Mouse (Mus musculus) heart, embryonic 10.5 days (tissue): ENCODE data around the gene Plekhm3. TPM values are rescaled to one million over a fixed set of nuclear protein-coding genes. Genes with fewer than 3 reads are reported as not detected.

Source experiments
- DNase-seq: peaks from one replicate; pipeline ENCODE4 v3.0.0-alpha.2; 2017; ENCODE audit warnings: low spot score
- H3K27ac ChIP-seq: fragments of 300-500 bp; sonication (generic); 2 replicates; pipeline ENCODE4 v1.5.1; 2016; ENCODE audit warnings: mild to moderate bottlenecking
- H3K27me3 ChIP-seq: fragments of 300-500 bp; sonication (generic); 2 replicates; pipeline ENCODE4 v1.6.1; 2016; ENCODE audit warnings: mild to moderate bottlenecking; ENCODE audit not compliant: poor library complexity, insufficient read depth, severe bottlenecking
- H3K36me3 ChIP-seq: fragments of 300-500 bp; sonication (generic); 2 replicates; pipeline ENCODE4 v1.6.1; 2016; ENCODE audit warnings: mild to moderate bottlenecking, moderate library complexity
- H3K4me1 ChIP-seq: fragments of 300-500 bp; sonication (generic); 2 replicates; pipeline ENCODE4 v1.6.1; 2016; ENCODE audit warnings: mild to moderate bottlenecking
- H3K4me3 ChIP-seq: fragments of 300-500 bp; sonication (generic); 2 replicates; pipeline ENCODE4 v1.5.1; 2016; ENCODE audit warnings: mild to moderate bottlenecking, moderate library complexity
- H3K9me3 ChIP-seq: fragments of 300-500 bp; sonication (generic); 2 replicates; pipeline ENCODE4 v1.6.1; 2016; ENCODE audit warnings: mild to moderate bottlenecking, moderate library complexity
- WGBS: fragments of 180-500 bp; shearing (Covaris S2); methylation state at CpG from one replicate; pipeline ENCODE4 v1.1.7; 2016; 5-methylcytosine and 5-hydroxymethylcytosine counted together
- polyA plus RNA-seq: library from polyadenylated mRNA; unstranded; fragments of >200 nt; fragmentation: Nextera tagmentation; extraction: Ambion mirVana; gene quantifications from 2 replicates; pipeline ENCODE4 v1.2.1, GENCODE M21; 2016

Gene Plekhm3
- polyA plus RNA-seq, 1 experiment from 2014 or later = 9.3 TPM

DNA sequence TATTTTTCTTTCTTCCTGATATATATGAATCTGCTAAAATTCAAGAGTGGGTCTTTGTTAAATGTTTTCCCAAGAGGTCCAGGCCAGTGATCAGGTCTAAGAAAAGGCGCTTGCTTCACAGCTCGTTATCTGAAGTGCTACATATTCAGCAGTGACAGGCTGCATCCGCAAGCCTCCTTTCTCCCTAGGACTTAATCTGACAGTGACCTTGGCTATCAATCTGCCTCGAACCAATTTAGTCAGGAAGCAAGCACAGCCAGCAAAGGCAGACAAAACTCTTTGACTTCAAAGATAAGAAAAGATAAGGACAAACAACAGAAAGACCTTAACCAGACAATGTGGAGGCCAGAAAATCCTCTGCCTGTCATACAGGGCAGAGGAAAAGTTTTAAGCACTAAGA lies 10.5 kb downstream of the Plekhm3 start:
- Histone ChIP-seq H3K4me1 (peaks cover 34% of the 10 kb centered on the region), H3K4me3 (0 out of 2 replicates have a peak overlapping the region, but pooled peaks have one; percentile 0), H3K27me3 (no peaks in the 10 kb centered on the region), H3K36me3 (peaks cover 6% of the 10 kb centered on the region; the same call in 1 of the 2 replicates), H3K27ac (peak overlapping the region; percentile 31; the same call in 1 of the 2 replicates), H3K9me3 (no peaks in the 10 kb centered on the region)
- 5% methylated on average over 4 of the region's 4 CpGs for WGBS
- DNase-seq = no peak

DNA sequence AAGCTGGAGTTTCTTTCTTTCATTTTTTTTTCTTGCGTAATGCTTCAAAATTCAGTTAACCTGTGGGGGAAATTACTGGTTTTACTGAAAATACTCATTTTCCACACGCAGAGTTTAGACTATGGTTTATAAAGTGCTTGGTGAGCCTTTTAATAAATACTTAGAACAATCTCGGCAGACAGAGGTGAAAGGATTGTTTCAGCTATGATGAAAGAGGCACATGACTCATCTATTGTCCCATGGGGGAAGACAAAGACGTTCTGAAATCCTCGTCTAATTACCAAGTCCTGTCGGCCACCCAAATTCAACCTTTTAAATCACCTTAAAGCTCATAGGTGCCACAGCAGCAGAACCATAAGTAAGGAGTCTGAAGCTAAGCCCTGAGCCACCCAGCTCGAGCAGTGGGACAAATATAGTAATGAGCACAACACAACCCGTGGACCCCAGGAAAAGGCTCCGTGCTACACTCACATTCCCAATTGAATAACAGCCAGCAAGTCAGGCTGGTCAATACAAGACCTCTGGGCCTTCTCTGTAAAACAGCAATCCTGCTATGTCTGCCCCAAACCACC lies 11.3 kb downstream of the Plekhm3 start:
- Histone ChIP-seq H3K4me3 (no peak overlapping the region), H3K9me3 (no peaks in the 10 kb centered on the region), H3K4me1 (peaks cover 34% of the 10 kb centered on the region), H3K27me3 (no peaks in the 10 kb centered on the region), H3K27ac (peak overlapping the region; percentile 79), H3K36me3 (peaks cover 6% of the 10 kb centered on the region; the same call in 1 of the 2 replicates)
- no peak for DNase-seq
- WGBS = 55% methylated on average over 9 of the region's 9 CpGs

DNA sequence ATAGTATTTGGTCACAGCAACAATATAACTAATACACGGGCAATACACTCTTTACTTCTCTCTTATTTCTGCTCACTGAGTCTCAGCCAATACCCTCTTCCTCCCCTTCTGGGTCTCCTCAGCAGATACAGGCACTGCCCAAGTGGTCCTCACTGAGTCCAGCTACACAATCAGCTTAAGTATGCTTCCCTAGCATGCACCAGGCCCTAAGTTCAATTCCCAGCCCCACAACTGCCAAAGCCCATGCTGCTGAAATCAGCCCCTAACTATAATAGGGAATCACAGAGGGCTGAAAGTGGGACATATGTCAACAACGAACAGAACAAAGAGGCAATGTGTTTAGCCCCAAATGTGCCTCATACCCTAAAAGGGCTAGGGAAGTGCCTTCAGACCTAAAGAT lies 11.9 kb downstream of the Plekhm3 start:
- H3K36me3 ChIP-seq = peaks cover 6% of the 10 kb centered on the region; the same call in 1 of the 2 replicates
- H3K4me1 ChIP-seq = peaks cover 30% of the 10 kb centered on the region
- H3K9me3 ChIP-seq = no peaks in the 10 kb centered on the region
- DNase-seq = no peak
- H3K4me3 ChIP-seq = no peak overlapping the region
- WGBS = 76% methylated on average over 2 of the region's 2 CpGs
- H3K27me3 ChIP-seq = no peaks in the 10 kb centered on the region
- H3K27ac ChIP-seq = peak overlapping the region; percentile 79

DNA sequence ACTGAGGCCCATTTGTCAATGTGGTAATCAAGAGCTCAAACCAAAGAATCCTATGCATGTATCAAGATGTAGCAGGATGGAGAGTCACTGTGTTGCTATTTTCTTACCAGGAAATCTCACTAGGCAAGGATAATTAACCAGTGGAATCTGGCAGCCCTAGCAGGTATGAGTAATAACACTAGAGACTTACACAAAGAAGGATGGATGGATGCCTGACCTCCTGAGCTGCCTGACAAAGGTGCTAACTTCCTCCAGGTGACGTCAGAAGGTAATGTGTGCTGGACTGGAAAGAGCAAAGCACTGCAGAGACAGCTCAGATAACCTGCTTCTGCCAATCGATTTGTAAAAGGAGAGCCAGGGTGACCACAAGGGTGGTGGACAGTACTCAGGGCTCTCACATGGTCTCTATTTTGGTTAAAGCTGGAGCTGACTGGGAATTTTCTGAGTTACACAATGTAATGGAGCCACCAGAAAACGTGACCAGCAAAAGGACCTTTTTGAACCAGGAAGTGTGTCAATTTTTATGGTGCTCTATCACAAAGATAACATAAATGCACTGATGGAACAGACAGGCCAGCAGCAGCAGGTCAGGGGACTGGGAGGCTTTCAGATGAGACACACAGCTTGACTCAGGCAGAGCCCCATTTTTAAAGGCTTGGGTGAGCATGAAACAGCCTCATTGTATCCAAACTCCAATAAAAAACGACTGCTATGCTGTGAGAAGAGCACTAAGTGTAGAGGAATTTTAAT lies 14.4 kb downstream of the Plekhm3 start:
- peaks cover 23% of the 10 kb centered on the region for H3K4me1 ChIP-seq
- no peaks in the 10 kb centered on the region for H3K9me3 ChIP-seq
- peaks cover 15% of the 10 kb centered on the region; the same call in 1 of the 2 replicates for H3K36me3 ChIP-seq
- no peak overlapping the region for H3K4me3 ChIP-seq
- no peak overlapping the region for H3K27ac ChIP-seq
- 76% methylated on average over 4 of the region's 4 CpGs for WGBS
- no peak for DNase-seq
- no peaks in the 10 kb centered on the region for H3K27me3 ChIP-seq

DNA sequence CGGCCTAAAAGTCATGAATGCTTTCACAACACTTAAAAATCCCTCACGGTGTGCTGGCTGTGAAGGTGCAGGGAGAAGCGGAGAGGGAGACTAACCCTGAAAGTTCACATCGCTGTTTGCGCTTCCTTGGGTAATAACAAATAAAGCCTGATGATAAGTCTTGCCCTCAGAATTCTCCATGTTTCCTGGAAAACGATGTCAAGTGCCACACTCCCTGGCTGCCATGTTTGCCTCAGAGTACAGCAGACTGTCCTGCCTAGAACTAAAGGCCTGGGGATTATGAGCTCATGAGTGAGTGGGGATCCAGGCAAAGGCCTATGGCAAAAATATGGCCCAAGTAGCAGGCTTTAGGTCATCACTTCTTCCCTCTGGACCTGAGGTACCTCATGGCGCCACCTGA lies 17.7 kb downstream of the Plekhm3 start:
- no peak overlapping the region for H3K4me3 ChIP-seq
- H3K36me3 ChIP-seq = peaks cover 14% of the 10 kb centered on the region; the same call in 1 of the 2 replicates
- WGBS = 86% methylated on average over 7 of the region's 7 CpGs
- peaks cover 8% of the 10 kb centered on the region for H3K4me1 ChIP-seq
- H3K27ac ChIP-seq = no peak overlapping the region
- no peaks in the 10 kb centered on the region for H3K27me3 ChIP-seq
- no peaks in the 10 kb centered on the region for H3K9me3 ChIP-seq
- no peak for DNase-seq

DNA sequence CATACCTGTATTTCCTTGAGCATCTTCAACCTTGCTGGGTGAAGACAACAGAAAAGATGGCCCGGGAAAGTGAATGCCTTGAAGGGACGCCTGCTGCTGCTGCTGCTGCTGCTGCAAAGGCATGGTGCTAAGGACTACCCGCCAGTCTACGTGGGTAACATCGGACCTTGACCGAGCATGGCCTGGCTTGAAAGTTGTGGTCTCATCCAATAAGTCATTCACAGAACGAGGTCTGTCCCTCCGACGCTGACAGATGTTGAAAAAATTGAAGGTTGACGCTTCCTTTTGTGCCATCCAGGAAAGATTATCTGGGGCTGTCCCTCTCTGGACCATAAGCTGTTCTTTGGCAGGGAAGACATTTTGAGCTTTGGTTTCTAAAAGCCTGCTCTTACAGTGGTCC lies 18.9 kb downstream of the Plekhm3 start:
- no peak for DNase-seq
- no peak overlapping the region for H3K27ac ChIP-seq
- H3K4me3 ChIP-seq = no peak overlapping the region
- H3K27me3 ChIP-seq = no peaks in the 10 kb centered on the region
- WGBS = 90% methylated on average over 10 of the region's 10 CpGs
- no peaks in the 10 kb centered on the region for H3K9me3 ChIP-seq
- H3K36me3 ChIP-seq = peaks cover 9% of the 10 kb centered on the region; the same call in 1 of the 2 replicates
- H3K4me1 ChIP-seq = peaks cover 8% of the 10 kb centered on the region

DNA sequence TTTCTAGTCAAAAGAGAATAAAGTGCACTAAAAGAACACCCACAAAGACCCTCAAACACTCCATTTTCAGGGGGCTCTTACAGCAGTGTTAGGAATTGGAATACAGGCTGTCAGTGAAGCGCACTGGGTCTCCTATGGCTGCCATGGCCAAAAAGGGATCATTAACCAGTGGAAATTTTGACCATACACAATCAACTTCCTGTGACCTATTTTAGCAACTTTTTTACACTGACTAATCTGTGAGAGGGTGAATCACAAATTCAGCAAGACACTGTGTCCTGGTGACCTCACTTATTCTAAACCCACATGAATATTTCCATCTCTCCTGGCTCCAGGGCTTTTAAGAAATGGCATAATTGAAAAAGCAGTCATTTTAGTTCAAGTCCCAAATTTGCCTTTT lies 23.7 kb downstream of the Plekhm3 start:
- Histone ChIP-seq H3K27me3 (no peaks in the 10 kb centered on the region), H3K36me3 (peaks cover 6% of the 10 kb centered on the region; the same call in 1 of the 2 replicates), H3K4me1 (peaks cover 8% of the 10 kb centered on the region), H3K9me3 (no peaks in the 10 kb centered on the region), H3K27ac (no peak overlapping the region), H3K4me3 (no peak overlapping the region)
- WGBS = 95% methylated on average over 1 of the region's 1 CpGs
- no peak for DNase-seq

DNA sequence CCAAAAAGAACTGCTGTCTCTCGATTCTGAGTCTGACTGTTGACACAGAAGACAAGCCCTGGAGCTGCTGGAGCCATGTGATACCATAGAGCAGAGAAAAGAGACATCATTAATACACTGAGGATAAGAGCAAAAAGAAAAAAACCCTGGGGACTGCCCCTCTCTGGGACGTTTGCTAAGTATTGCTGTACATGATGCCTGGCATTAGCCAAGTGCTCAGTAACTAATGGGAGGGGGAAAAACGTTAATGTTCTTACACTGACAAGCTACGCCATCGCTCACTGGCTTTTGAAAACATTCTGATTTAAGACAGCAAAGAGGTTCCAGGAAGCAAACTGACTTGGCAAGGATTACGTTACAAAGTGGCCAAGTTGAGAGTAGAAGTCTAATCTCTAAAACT lies 26.5 kb downstream of the Plekhm3 start:
- no peak overlapping the region for H3K27ac ChIP-seq
- no peaks in the 10 kb centered on the region for H3K9me3 ChIP-seq
- H3K27me3 ChIP-seq = no peaks in the 10 kb centered on the region
- WGBS = 72% methylated on average over 6 of the region's 6 CpGs
- H3K4me1 ChIP-seq = no peaks in the 10 kb centered on the region
- no peak overlapping the region for H3K4me3 ChIP-seq
- DNase-seq = no peak
- H3K36me3 ChIP-seq = no peaks in the 10 kb centered on the region

DNA sequence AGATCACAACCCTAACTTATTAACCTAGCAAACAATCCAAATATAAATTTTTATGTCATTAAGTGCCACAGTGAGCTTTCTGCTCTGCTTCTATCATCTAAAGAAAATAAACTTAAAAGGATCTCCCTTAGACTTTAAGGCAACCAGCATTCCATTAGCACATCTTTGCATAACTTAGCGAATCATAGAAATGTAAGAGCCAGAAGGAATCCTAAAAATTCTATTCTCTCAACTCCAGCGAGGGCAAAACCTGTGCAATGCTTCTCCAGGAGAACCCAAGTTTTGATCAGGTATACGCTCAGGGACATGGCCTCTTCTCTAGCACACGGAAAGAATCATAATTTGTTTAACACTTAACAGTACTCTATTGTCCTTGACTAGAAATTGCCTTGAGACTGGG lies 27.0 kb downstream of the Plekhm3 start:
- H3K9me3 ChIP-seq = no peaks in the 10 kb centered on the region
- no peaks in the 10 kb centered on the region for H3K36me3 ChIP-seq
- H3K27ac ChIP-seq = no peak overlapping the region
- WGBS = 77% methylated on average over 4 of the region's 4 CpGs
- H3K27me3 ChIP-seq = no peaks in the 10 kb centered on the region
- H3K4me1 ChIP-seq = 0 out of 2 replicates have a peak, but pooled peaks cover 2% of the 10 kb centered on the region
- no peak overlapping the region for H3K4me3 ChIP-seq
- no peak for DNase-seq

DNA sequence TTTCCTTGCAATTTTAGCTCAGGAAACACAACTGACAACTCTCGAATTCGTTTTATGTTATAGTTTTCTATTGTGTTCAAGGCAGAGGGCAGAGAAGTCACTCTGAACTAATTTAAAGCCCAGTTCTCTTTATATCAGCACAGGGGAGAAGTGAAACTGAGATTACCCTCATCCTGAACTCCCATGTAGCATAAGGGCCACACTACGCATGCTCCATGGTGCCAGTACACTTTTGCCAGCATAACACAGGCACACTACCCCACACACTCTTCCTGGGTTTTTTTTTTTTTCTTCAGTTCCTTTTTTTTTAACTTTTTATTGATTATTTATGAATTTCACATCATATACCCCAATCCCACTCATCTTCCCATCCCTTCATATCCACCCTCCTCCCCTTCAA lies 28.1 kb downstream of the Plekhm3 start:
- no peak overlapping the region for H3K27ac ChIP-seq
- no peaks in the 10 kb centered on the region for H3K27me3 ChIP-seq
- H3K4me3 ChIP-seq = no peak overlapping the region
- no peaks in the 10 kb centered on the region for H3K9me3 ChIP-seq
- 0 out of 2 replicates have a peak, but pooled peaks cover 6% of the 10 kb centered on the region for H3K4me1 ChIP-seq
- no peaks in the 10 kb centered on the region for H3K36me3 ChIP-seq
- WGBS = 88% methylated on average over 3 of the region's 3 CpGs
- DNase-seq = no peak

DNA sequence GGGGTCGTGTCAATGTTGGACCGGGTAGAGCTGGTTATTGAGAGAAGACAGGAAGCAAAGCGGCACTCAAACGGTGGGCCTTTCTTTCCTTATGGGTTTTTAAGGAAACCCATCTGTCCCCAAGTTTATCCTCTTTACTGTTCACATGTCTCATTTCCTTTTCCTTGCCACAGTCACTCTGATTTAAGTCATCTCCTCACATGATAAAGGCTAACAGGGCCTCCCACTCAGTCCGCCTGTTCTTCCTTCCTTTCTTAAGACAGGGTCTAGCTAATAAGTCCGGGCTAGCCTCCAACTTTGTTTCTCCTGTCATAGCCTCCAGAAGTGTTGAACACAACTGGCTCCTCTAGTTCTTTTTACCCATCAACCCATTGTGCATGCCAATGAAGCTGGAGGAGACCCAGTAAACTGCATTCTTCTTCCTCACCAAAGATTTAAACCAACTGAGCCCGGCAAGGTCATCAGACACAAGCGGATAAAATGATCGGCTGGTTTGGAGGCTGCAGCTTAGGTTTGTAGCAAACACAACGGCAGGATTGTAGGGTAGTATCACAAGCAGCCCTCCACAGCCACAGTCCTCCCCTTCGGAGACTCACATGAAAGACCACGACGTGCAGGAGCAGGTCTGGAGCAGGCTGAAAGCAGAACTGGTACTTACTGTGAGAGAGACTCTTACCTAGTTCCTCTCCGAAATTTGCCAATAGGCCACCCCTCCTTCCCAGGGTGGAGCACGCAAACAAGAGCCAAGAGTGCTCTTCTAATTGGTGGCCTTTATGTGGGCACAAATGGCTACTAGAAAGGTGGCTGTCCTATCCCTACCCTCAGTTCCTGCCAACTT lies 29.0 kb downstream of the Plekhm3 start:
- no peaks in the 10 kb centered on the region for H3K27me3 ChIP-seq
- no peak overlapping the region for H3K4me3 ChIP-seq
- 78% methylated on average over 15 of the region's 15 CpGs for WGBS
- peak; percentile 19 for DNase-seq
- no peaks in the 10 kb centered on the region for H3K9me3 ChIP-seq
- 0 out of 2 replicates have a peak, but pooled peaks cover 6% of the 10 kb centered on the region for H3K4me1 ChIP-seq
- no peaks in the 10 kb centered on the region for H3K36me3 ChIP-seq
- H3K27ac ChIP-seq = no peak overlapping the region

DNA sequence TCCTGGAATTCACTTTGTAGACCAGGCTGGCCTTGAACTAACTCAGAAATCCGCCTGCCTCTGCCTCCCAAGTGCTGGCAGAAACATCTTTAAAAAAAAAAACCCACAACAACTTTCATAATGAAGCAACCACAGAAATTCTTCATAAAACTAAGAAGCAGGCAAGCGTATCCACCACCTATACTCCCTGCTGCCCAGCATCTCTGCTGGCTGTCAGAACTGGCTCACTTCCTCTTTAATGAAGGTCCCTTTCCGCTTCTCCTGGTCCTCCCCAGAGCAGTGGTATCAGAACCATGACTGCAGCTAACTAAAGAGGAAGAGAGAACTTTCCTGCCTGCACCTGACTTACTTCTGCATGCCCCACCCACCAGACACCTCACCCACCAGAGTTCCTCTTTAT lies 31.0 kb downstream of the Plekhm3 start:
- DNase-seq = no peak
- H3K4me3 ChIP-seq = no peak overlapping the region
- no peaks in the 10 kb centered on the region for H3K27me3 ChIP-seq
- no peaks in the 10 kb centered on the region for H3K9me3 ChIP-seq
- 0 out of 2 replicates have a peak, but pooled peaks cover 6% of the 10 kb centered on the region for H3K4me1 ChIP-seq
- no peak overlapping the region for H3K27ac ChIP-seq
- 89% methylated on average over 3 of the region's 3 CpGs for WGBS
- peaks cover 9% of the 10 kb centered on the region; the same call in 1 of the 2 replicates for H3K36me3 ChIP-seq
